Mouse (Mus musculus): Measurements from ENCODE around the gene Ckap5. TPM values are rescaled to one million over a fixed set of nuclear protein-coding genes. Genes with fewer than 3 reads are reported as not detected.

Ckap5 gene
- 15.0 TPM for polyA plus RNA-seq (2014; fragmentation: Illumina TruSeq; extraction: RNeasy Lipid Tissue Mini Kit (QIAGEN cat#74804); ENCODE audit: low read depth, low replicate concordance)

GRCm38 (mm10) chr2:91526294-91527146 lies at the start of gene Ckap5:
Gene Ckap5 (plus strand): TSS chr2:91526762.

GRCm38 (mm10) chr2:91636229-91636628 lies 109.7 kb downstream of the Ckap5 start, which contains the start of gene F2:
Gene F2 (minus strand): TSS chr2:91636414.

DNA sequence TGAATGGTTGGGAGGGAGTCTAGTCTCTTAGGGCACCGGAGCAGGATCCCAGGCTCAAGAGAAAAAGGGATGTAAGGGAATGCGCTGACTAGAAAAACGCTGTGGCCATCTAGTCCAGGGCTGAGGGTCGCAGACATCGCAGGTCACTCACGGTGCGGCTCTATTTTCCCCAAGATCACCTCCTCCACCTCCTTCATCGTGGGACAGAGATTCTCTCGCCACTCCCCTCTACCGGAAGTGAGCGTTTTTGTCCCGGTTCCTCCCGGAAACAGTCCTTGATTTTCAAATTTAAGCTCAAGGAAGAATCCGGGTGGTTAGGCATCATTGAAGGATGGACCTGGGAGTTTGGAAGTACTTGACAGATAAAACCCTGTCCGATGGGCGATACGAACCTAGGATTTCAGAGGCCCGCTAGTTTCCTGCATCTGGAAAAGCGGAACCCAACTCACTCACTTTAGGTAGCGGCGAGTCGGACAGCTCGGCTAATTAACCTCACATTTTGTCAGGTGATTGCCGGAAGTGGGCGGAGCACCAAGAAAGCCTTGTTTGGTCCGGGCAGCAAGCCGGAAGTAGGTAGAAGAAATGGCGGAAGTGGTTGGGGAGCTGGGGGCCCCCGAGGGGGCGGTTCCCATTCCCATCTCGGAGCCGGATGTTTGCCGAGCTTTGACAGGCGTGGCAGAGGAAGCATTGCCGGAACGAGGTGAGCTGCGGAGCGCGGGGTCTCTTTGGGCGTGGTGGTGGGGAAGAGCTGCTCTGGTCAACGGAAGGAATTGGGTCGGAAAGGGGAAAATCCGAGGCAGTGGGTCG lies 123.2 kb downstream of the Ckap5 start, which contains the start of the genes Zfp408 and Arhgap1:
Gene Zfp408, minus strand, starts transcription at position 239 of the 807 bp plus-strand sequence.
Gene Arhgap1, plus strand, starts transcription at position 308 of the 807 bp plus-strand sequence.

Other genes with a start within 250 kb of the Ckap5 start
- 18.8 TPM for gene 1110051M20Rik, start 82.1 kb upstream of the Ckap5 start, polyA plus RNA-seq (2014; fragmentation: Illumina TruSeq; extraction: RNeasy Lipid Tissue Mini Kit (QIAGEN cat#74804); ENCODE audit: low read depth, low replicate concordance)
- gene Lrp4, start 69.3 kb upstream of the Ckap5 start, polyA plus RNA-seq (2014; fragmentation: Illumina TruSeq; extraction: RNeasy Lipid Tissue Mini Kit (QIAGEN cat#74804); ENCODE audit: low read depth, low replicate concordance): 13.6 TPM
- not detected for gene F2, start 109.7 kb downstream of the Ckap5 start, polyA plus RNA-seq (2014; fragmentation: Illumina TruSeq; extraction: RNeasy Lipid Tissue Mini Kit (QIAGEN cat#74804); ENCODE audit: low read depth, low replicate concordance)
- 11.3 TPM for gene Zfp408, start 123.0 kb downstream of the Ckap5 start, polyA plus RNA-seq (2014; fragmentation: Illumina TruSeq; extraction: RNeasy Lipid Tissue Mini Kit (QIAGEN cat#74804); ENCODE audit: low read depth, low replicate concordance)
- gene Arhgap1, start 123.1 kb downstream of the Ckap5 start, polyA plus RNA-seq (2014; fragmentation: Illumina TruSeq; extraction: RNeasy Lipid Tissue Mini Kit (QIAGEN cat#74804); ENCODE audit: low read depth, low replicate concordance): 67.9 TPM
- gene Atg13, start 183.8 kb downstream of the Ckap5 start, polyA plus RNA-seq (2014; fragmentation: Illumina TruSeq; extraction: RNeasy Lipid Tissue Mini Kit (QIAGEN cat#74804); ENCODE audit: low read depth, low replicate concordance): 33.3 TPM
- gene Harbi1, start 184.1 kb downstream of the Ckap5 start, polyA plus RNA-seq (2014; fragmentation: Illumina TruSeq; extraction: RNeasy Lipid Tissue Mini Kit (QIAGEN cat#74804); ENCODE audit: low read depth, low replicate concordance): 10.5 TPM
- gene Ambra1, start 203.4 kb downstream of the Ckap5 start, polyA plus RNA-seq (2014; fragmentation: Illumina TruSeq; extraction: RNeasy Lipid Tissue Mini Kit (QIAGEN cat#74804); ENCODE audit: low read depth, low replicate concordance): 22.0 TPM

Measured in adipose tissue, adult 10 weeks (tissue).